Mouse (Mus musculus) intestine, embryonic 16.5 days (tissue): ENCODE results near the gene Efna4. TPM values are rescaled to one million over a fixed set of nuclear protein-coding genes. Genes with fewer than 3 reads are reported as not detected.

ENCODE experiments used
- polyA plus RNA-seq: library from polyadenylated mRNA; unstranded; fragments of >200 nt; fragmentation: Nextera tagmentation; extraction: Ambion mirVana; gene quantifications from 2 replicates; pipeline ENCODE4 v1.2.1, GENCODE M21; 2015

Efna4 gene
- polyA plus RNA-seq, 1 experiment from 2014 or later: 14.1 TPM

Other genes starting within 250 kb of the Efna4 start
- 31.0 and 34.2 TPM in 2 replicates for gene Rusc1, start 244.7 kb downstream of the Efna4 start, polyA plus RNA-seq
- 0.09 TPM in 1 of 2 replicates, not detected in the other for gene Gm43738, start 236.9 kb downstream of the Efna4 start, polyA plus RNA-seq
- gene Fdps, start 236.1 kb downstream of the Efna4 start, polyA plus RNA-seq: 625 and 664 TPM in 2 replicates
- 148 and 174 TPM in 2 replicates for gene Pklr, start 201.9 kb downstream of the Efna4 start, polyA plus RNA-seq
- 2.0 TPM in 2 replicates for gene Hcn3, start 177.8 kb downstream of the Efna4 start, polyA plus RNA-seq
- 17.3 and 18.0 TPM in 2 replicates for gene Clk2, start 173.2 kb downstream of the Efna4 start, polyA plus RNA-seq
- gene Scamp3, start 160.6 kb downstream of the Efna4 start, polyA plus RNA-seq: 141 and 142 TPM in 2 replicates
- 16.7 and 20.8 TPM in 2 replicates for gene Fam189b, start 154.9 kb downstream of the Efna4 start, polyA plus RNA-seq
- gene Gba, start 135.1 kb downstream of the Efna4 start, polyA plus RNA-seq: 73.1 and 87.5 TPM in 2 replicates
- gene Thbs3, start 122.8 kb downstream of the Efna4 start, polyA plus RNA-seq: 18.9 and 20.3 TPM in 2 replicates
- 214 and 234 TPM in 2 replicates for gene Mtx1, start 110.9 kb downstream of the Efna4 start, polyA plus RNA-seq
- 13.2 and 13.4 TPM in 2 replicates for gene Muc1, start 109.0 kb downstream of the Efna4 start, polyA plus RNA-seq
- gene Krtcap2, start 92.1 kb downstream of the Efna4 start, polyA plus RNA-seq: 316 and 334 TPM in 2 replicates
- 3.9 TPM in 2 replicates for gene Trim46, start 91.7 kb downstream of the Efna4 start, polyA plus RNA-seq
- 119 and 126 TPM in 2 replicates for gene Dpm3, start 78.7 kb downstream of the Efna4 start, polyA plus RNA-seq
- gene Slc50a1, start 67.5 kb downstream of the Efna4 start, polyA plus RNA-seq: 62.7 and 74.1 TPM in 2 replicates
- gene Efna1, start 56.9 kb downstream of the Efna4 start, polyA plus RNA-seq: 62.9 and 69.6 TPM in 2 replicates
- 5.9 and 7.5 TPM in 2 replicates for gene Efna3, start 15.1 kb downstream of the Efna4 start, polyA plus RNA-seq
- gene Adam15, start 12.0 kb upstream of the Efna4 start, polyA plus RNA-seq: 49.3 and 51.6 TPM in 2 replicates
- gene Dcst2, start 23.9 kb upstream of the Efna4 start, polyA plus RNA-seq: 2.8 and 5.0 TPM in 2 replicates
- 3.5 and 5.0 TPM in 2 replicates for gene Dcst1, start 27.2 kb upstream of the Efna4 start, polyA plus RNA-seq
- 10.0 and 11.3 TPM in 2 replicates for gene Zbtb7b, start 56.7 kb upstream of the Efna4 start, polyA plus RNA-seq
- gene Lenep, start 64.8 kb upstream of the Efna4 start, polyA plus RNA-seq: not detected in 2 replicates
- 44.5 and 53.2 TPM in 2 replicates for gene Flad1, start 73.8 kb upstream of the Efna4 start, polyA plus RNA-seq
- gene Cks1b, start 80.4 kb upstream of the Efna4 start, polyA plus RNA-seq: 269 and 311 TPM in 2 replicates
- 85.4 and 89.1 TPM in 2 replicates for gene Shc1, start 80.4 kb upstream of the Efna4 start, polyA plus RNA-seq
- gene Pygo2, start 92.2 kb upstream of the Efna4 start, polyA plus RNA-seq: 24.8 and 25.7 TPM in 2 replicates
- gene Pbxip1, start 98.7 kb upstream of the Efna4 start, polyA plus RNA-seq: 45.1 and 46.6 TPM in 2 replicates
- gene Pmvk, start 116.5 kb upstream of the Efna4 start, polyA plus RNA-seq: 72.2 and 77.0 TPM in 2 replicates
- gene Kcnn3, start 182.1 kb upstream of the Efna4 start, polyA plus RNA-seq: 3.8 and 4.1 TPM in 2 replicates